Mouse (Mus musculus) layer of hippocampus, adult 9-11 months (tissue): ENCODE measurements at regions not wholly inside any gene's neighbourhood (a gene's known extent, or its start where the extent isn't known, plus 50 kb on each side); places are given as distances from the start of the nearest gene placed in this dataset.

Experiments used
- DNase-seq: peaks from one replicate; pipeline ENCODE4 v3.0.0; 2022

DNA sequence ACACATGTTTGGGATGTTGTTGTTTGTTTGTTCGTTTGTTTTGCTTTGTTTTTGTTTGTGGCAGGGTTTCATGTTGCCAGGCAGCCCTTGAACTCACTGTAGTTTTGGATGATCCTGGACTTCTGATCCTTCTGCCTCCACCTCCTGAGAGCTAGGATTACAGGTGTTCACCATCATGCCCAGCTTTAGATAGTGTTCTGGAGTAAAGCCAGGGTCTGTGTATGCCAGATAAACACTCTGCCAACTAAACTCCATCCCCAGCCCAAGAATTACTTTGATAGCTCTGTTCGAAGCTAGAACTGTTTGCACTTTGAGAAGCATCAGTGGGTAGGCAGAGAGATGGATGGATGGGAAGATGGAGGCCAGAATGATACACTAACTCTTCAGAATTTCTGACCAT, 368.0 kb upstream of the Gm10306 start:
- DNase-seq = no peak

DNA sequence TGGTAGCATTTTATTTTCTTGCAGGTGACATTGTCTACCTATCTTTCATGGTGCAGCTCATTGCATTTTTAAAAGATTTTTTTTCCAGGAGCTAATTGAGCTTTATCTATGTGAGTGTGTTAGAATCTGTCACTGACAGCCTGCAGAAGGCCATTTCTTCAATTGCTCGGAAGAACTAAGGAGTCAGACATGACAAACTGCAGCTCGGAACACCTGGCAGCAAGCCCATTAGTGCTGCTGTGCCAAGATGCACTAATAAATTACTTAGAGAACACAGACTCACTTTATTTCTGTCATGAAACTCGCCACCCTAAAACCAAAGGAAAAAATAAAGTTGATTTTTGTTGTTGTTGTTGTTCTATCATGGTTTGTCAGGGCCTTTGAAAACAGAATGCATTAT, 367.5 kb upstream of the Gm10306 start:
- DNase-seq = no peak

DNA sequence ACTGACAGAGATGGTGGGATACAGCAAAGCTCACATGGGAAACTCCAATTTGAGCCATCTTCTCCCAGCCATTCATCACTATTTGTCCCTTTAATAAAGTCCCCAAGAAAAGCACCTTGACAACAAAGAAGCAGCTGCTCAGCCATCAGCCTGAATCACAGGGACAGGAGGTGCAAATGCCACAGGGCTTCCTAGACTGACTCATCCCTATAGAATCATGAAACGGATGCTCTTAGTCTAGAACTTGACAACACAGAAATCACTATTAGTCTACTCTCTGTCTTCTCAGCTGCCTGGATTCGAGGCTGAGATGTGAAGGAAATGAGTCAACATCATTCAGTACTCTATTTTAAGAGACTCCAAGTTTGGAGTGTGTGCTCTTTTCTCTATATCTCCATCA, 365.4 kb upstream of the Gm10306 start:
- no peak for DNase-seq

DNA sequence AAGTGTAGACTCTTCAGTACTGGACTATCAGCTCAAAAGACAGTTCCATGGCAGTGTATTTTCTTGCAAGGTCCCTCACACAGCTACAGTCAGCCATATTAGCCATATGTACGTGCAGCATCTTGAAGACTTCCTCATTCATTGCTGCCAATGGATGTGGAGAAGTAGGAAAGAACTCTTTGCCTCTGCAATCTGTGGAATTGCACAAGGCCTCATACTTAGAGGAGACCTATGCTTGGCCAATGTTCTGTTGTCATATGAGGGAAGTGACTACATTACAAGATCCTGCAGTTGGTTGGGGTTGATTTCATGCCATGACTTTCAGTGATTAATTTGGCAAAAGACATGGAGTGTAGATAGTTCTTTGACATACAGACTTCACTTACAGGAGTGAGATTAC, 340.1 kb upstream of the Gm10306 start:
- no peak for DNase-seq

DNA sequence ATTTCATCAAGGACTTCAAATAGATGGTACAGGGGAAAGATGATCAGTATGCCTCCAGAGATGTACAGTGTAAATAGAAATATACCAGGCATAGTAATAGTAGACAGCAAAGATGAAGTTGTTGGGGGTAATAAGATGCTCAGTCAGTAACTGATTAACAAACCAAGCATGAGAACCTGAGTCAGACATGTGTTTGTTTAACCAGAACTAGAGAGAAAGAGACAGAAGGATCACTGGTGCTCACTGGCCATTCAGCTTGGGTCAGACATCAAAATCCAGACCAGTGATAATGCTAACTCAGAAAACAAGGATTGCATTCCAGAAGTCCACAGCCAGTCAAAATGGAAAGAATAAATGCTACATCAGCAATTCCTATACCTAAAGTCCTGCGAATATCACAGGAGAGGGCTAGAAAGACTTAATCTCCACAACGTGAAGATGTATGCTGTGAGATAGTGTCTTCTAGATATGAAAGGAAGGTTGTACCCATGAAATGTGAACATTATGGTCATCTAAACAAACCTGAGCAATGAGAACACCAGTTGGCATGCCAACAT, 320.6 kb upstream of the Gm10306 start:
- DNase-seq = no peak

DNA sequence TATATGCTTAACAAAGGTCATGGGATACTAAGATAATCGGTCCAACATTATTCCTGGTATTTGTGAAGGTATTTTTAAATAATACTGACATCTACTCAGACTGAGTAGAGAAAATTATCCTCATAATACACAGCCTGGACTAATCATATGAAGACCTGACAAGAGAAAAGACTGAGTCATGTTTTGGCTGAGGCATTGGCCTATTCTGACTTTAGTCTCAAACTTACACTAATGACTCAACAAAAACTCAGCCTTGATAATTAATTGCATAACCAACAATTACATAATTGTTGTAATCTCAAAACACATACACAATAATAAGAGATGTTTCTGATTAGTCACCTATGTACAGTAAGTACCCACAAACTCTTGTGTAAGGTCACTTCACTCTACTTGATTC, 300.3 kb upstream of the Gm10306 start:
- DNase-seq = no peak

DNA sequence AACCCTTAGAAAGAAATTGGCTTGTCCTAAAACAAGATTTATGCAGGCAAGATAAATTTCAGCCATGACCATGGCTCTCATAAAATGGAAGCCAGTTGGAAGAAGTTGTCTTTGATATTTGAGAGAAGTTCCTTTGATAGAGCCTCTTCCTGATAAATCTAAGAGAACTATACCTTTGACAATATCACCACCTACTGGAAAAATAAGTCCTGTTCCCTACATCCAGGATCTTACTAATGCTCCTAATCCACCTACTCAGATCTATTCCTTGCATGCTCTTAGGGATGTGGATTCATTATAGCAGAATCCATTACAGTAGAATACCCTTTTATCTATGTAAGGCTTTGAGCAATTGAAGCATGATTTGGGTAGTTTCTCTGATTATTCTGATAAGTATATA, 295.2 kb upstream of the Gm10306 start:
- DNase-seq = no peak

DNA sequence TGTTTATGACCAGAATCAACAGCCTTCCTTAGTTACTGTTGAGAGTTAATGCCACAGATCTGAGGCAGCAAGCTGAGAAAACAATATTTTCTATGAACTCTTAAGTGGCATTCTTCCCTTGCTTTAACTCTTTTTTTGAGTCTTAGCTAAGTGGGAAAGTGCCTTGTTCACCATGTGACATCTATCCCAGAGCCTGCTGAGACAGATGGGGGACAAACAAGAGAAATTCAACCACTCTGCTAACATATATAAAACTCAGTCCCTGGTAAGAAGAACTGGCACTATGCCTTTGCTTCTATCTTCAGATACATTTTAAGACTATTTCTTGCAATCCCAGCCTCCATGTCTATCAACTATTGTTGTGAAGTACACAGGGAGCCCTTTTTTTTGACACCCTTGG, 274.6 kb upstream of the Gm10306 start:
- no peak for DNase-seq

DNA sequence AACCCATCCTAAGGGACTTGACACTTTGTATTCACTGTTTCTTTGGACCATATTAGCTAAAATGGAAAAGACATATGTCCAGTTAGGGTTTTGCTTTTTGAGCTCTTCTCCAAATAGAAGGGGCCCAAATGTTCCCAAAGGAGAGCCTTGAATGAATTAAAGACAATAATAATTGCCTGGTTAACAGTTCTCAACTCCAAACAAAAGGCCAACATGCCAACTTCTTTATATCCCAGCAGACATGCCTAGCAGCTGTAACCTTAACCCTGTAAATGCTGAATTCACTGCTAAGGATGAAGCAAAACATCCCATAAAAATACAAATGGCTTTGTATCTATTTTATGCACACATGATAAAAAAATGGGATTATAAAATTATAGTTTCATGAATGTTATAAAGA, 264.2 kb upstream of the Gm10306 start:
- no peak for DNase-seq

DNA sequence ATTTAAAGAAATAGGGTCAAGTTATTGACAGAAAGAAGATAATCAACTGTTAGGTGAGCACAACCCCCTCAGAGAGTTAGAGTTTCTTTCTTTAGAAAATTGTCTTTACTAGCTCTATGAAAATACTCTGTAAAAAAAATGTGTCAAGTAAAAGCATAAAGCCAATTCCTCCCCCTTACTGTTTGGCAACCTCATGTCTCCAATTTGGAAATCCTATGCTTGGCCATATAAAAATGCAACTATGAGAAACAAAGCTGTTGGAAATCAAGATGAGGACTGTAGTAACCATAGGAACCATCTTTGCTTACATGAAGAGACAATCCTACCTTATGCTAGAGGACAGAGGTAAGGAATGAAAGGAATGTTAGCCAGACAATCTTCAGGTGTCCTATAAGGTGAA, 239.0 kb upstream of the Gm10306 start:
- no peak for DNase-seq

DNA sequence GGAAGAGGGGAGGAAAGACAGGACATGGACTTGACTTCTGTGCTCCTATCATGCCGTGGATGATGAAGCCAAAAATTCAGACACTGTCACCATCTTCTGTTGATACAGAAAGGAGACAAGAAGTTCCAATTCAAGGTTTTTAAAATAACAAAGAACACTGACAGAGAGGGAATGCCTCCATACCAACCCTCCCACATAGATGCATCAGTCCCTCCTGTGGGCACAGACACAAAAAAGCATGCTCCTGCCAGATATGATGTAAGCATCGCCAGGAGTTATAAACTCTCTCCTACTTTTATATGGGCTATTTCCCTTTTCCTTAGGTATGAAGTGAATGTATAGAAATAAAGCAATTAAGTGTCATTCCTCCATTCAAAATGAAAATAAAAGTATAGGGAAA, 229.6 kb upstream of the Gm10306 start:
- no peak for DNase-seq

DNA sequence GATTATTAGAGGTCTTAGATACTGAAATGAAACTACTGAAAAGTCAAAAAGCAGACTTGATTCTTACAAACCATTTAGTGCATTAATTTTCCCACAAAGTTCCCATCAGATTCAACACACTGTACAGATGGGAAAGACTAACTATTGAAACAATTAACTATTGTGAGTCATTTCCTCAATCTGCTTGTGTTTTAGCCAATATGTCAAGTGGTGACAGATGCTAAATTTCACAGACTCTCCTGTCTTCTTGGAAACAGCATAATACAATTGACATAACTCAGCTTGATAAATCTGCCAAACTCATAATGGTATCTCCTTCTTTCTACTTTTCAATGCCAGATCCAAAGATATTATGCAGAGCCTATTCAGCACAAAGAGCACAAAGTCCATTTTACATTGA, 213.0 kb upstream of the Gm10306 start:
- DNase-seq = peak; percentile 30

DNA sequence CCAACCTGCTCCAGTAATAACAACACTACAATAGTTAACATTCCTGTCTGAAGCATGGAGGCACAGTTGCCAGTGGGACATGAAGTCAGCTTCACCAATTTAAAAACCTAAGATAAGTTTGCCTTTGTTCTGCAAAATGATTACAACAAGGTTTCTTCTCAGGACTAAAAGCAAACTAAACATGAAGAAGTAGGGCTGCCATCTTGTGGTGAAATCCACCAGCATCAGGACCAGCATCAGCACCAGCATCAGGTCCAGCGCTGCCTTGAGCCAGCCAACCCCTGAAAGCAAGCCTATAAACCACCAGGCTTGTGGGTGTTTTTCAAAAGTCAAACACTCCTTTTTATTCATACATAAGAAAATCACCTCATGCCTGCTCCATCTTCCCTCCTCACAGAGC, 207.1 kb upstream of the Gm10306 start:
- peak; percentile 4 for DNase-seq

DNA sequence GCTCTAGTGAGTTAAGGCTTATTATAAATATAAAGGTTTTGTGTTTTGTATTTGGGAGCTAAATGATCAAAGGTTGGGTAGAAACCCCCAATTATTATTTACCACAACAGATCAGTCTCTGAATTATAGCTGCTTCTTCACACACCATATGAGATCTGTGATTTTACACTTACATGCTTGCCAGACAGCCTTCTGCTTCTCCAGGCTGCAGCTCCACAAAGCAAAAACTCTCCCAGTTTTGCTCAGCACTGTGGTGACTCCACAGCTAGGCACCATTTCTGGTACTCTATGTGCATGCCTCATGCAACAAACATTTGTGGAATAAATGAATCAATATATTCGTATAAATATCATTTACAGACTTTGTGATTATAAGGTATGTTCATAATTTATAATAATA, 199.4 kb upstream of the Gm10306 start:
- peak; percentile 13 for DNase-seq

DNA sequence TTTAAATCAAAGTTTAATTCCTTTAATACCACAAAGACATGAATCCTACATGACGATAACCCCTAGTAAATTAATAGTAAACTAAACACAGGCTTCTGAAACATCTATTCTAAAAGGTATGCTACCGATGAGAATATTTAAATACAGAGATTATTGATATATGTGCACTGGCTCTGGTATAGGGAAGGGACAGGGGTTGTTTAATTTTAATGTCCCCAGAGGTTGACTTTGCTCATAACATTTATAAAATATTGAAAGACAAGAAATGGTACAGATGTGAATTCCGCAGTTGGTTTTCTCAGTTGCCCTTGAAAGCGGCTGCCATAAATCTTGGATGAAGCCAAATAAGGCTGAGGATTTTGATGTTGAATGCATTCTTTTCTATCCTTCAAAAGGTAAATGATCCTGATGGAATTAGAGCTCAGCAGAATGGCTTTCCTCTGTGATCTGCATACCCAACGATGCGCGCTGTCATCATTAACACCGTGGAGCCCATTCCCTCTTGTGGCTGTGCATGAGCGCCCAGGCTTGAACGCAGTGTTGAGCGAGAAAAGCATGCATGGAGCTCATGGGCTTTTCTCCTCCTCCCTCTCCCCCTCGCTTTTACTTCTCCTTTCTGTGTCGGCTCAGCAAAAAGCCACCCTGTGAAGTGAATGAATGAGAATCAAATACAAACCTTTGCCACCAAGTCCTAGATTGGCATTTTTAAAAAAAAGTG, 195.4 kb upstream of the Gm10306 start:
- DNase-seq = no peak

DNA sequence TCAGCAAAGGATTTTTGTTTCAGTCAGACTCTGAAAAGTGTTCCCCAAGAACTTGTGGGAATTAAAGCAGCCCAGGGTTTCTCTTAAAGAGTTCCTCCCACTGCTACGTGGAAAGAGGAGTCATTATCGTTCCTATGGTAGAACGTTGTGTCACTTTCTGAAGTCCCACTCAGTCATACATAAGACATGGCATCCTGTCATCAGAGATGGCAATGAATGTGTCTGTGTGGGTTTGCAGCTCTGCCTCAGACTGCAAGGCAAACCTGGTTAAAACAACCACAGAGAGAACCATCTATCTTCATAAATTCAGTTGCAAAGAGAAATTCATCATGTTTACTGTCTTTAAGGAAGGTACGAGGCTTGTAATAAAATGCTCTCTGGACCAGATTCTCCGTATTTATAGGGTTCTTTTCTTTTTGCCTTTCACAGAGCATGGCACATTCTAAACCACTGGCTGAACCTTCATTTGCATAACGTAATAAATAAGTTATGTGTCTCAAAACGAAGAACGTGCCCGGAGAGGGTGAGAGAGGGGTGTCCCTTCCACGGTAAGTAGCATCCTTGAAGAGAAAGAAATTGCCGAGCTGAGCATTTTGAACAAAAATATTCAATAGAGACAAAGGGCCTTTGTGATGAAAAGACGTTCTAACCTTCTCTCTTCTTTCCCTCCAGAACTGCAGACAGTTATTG, 194.7 kb upstream of the Gm10306 start:
- no peak for DNase-seq

DNA sequence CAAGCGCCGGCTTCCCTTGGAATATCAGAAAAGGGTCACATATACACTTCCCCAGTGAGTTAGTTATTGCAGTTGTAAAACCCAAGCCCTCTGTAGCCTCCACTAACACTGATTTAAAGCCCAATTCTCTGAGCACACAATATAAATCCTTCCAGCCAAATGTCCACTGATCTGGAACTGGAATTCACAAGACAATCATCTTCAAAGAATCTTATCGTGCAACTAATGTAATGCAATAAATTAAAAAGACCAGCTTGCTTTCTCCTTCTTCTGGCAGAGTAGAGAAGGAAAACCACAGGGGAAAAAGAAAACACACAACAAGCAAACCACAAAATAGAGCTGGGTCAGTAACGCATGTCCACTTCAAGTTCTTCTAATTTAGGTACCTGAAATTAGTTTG, 191.0 kb upstream of the Gm10306 start:
- no peak for DNase-seq

DNA sequence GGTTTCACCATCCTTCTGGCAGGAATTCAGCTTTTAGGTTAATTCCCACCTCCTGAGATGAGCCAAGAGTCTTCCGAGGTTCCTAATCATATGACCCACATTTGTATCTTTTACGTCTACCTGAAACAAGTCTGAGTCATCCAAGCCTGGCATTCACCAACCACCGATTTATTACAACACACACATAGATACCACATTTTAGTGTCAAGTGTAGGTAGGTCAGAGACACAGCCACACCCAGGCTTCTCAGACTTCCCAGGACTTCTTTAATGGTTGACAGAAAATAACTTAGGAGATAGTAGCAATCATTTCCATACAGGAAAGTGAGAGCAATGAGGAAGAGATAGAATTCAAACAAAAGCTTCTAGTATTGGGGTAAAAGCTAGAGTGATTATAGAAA, 189.2 kb upstream of the Gm10306 start:
- no peak for DNase-seq

DNA sequence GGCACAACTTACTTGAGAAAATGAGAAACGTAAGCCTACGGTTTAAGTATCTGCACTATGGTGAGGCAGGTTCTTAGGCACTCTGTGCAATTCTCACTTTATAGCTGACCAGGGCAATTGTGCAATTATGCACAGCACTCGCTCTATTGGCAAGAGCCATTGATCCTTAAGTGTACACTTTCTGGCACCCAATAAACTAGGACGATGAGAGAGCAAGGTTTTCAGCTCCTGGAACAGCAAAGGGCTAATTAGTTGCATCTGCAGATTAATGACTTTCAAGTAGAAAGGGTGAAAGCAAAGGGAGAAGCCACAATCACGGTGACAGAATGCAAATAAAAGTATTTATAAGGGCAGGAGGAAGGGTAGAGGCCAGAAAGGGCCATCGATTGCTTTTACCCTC, 185.4 kb upstream of the Gm10306 start:
- DNase-seq = no peak

DNA sequence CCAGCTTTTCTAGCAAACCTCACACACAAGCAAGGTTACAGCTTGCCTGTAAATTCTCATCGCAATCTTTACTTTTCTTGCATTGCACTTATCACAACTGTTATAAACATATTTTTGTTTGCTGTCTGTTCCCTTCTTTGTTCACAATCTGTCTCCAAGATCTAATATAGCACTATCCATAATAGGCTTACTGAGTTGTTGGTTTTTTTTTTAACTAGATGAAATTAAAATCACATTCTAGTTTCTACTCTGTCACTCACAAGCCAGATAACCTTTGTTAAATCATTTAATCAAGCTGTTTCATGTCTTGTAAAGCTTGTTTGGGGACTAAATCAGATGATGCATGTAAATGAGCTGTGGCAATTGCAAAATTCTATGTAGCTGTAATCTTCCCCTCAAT, 180.1 kb upstream of the Gm10306 start:
- DNase-seq = no peak

DNA sequence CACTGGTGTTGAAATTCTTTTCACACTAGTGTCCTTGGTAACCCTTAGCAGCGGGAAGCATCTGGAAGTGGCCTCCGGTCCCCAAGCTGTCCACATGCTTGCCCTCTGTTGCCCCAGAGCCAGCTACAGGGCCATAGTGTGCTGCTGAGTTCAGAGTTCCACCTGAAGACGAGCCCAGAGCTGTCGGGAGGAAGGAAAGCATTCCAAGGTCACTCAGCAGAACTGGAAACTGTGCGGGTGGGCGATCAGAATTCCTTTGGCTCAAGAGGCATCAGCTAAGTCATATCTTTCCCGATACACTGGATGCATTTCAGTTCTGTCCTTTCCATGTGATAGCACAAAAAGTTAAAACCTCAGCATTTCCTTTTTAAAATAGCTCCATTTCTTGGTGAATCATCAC, 170.6 kb upstream of the Gm10306 start:
- DNase-seq = no peak

DNA sequence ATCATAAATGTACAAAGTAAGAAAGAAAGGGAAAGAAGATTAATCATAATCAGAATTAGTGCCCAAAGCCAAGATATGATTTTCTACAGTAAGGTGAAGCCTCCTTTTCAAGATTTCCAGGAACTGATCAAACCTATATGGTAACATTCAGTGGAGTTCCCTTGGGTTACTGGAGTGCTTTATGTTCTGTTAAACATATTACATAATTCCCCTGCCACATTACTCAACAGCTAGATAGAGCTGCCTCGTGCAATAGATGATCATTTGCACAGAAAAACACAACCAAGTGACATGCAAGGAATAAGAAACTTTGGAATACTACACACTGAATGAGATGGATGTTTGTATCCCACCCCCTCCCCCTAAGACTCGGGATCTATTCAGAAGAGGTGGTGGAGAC, 168.0 kb upstream of the Gm10306 start:
- DNase-seq = no peak

DNA sequence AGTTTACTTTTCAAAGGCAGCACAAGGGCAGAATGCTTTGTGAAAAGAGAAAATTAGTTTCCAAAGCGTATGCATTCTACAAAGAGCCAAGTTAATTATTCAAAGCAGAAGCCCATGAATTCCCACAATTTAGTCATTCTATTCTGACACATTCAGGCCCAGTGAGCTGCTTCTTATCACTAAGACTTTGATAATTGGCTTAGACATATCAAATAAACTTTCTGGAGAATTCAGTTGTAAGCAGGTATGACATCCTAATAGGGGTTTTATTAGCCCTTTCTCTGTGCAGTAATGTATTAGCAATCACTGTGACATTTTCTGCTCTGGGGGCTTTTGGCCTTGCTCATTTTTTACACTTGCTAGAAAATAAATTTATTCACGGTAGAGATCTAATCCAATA, 161.9 kb upstream of the Gm10306 start:
- DNase-seq = no peak

DNA sequence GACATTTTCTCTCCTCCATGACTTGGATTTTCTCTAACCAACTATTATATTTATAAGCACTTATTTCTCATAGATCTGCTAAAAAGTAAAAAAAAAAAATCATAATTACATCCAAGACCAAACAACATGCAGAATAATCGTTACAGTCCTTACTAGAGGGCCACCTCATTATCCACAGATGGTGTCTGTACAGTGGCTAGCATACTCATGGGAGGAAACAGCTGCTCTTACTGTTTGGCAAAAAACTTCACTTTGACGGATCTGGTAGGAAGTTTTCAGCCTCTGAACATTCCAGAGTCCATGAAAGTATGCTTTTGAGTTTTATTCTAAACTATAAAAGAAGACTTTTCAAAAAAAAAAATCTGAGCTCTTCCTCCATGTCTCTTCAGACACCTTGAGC, 159.1 kb upstream of the Gm10306 start:
- no peak for DNase-seq

DNA sequence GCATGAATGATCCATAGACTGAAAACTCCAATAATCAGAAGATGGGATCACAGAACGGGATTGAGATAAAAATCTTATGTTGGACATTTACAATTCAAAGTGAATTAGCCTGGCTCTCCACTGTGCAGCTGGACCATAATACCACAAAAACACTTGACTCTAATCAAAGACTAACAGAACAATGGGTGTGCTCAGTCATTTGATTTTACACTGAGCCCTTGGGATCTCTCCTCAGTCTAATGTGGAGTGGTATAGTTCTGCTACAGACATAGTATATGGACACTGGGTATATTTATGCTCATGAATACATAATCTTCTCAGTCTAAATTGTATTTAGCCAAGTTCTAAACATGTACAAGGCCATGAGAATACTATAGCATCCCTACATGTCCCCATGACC, 149.4 kb upstream of the Gm10306 start:
- DNase-seq = no peak
